Mouse (Mus musculus) urinary bladder, adult 18-20 months (tissue): Measurements from ENCODE around the gene Rassf3.

Experiments
- DNase-seq, 2 experiments: peaks; one replicate each; pipeline ENCODE4 v3.0.0; 2022; ENCODE audit warnings: low spot score in 2 of 2, mixed read lengths in 2 of 2

The Rassf3 gene

GRCm38 (mm10) chr10:121461404-121462161, 14.6 kb downstream of the Rassf3 start:
- DNase-seq = peak in 1 of 2 experiments; percentile 51

- DNase-seq = no peak
Observed at GRCm38 (mm10) chr10:121459124-121459853, 16.9 kb downstream of the Rassf3 start.

- no peak for DNase-seq
Observed at GRCm38 (mm10) chr10:121458408-121458807, 17.7 kb downstream of the Rassf3 start.

GRCm38 (mm10) chr10:121457381-121457780, 18.8 kb downstream of the Rassf3 start:
- DNase-seq = no peak

GRCm38 (mm10) chr10:121455517-121455916, 20.6 kb downstream of the Rassf3 start:
- no peak for DNase-seq

GRCm38 (mm10) chr10:121454708-121455475, 21.3 kb downstream of the Rassf3 start:
- no peak for DNase-seq

GRCm38 (mm10) chr10:121454033-121454432, 22.1 kb downstream of the Rassf3 start:
- no peak for DNase-seq

GRCm38 (mm10) chr10:121445808-121446207, 30.3 kb downstream of the Rassf3 start:
- no peak for DNase-seq

GRCm38 (mm10) chr10:121444198-121444597, 31.9 kb downstream of the Rassf3 start:
- DNase-seq = no peak

GRCm38 (mm10) chr10:121443791-121444190, 32.4 kb downstream of the Rassf3 start:
- DNase-seq = peak in 1 of 2 experiments; percentile 48

GRCm38 (mm10) chr10:121439310-121439731, 36.8 kb downstream of the Rassf3 start:
- DNase-seq = no peak

- DNase-seq = no peak
Observed at GRCm38 (mm10) chr10:121438109-121438508, 38.0 kb downstream of the Rassf3 start.

GRCm38 (mm10) chr10:121436693-121437092, 39.5 kb downstream of the Rassf3 start:
- no peak for DNase-seq

- no peak for DNase-seq
Observed at GRCm38 (mm10) chr10:121436258-121436645, 39.9 kb downstream of the Rassf3 start.

- peak in 1 of 2 experiments; percentile 48 for DNase-seq
Observed at GRCm38 (mm10) chr10:121435546-121436257, 40.4 kb downstream of the Rassf3 start.

- no peak for DNase-seq
Observed at GRCm38 (mm10) chr10:121434441-121435103, 41.6 kb downstream of the Rassf3 start.

- peak in 1 of 2 experiments; percentile 57 for DNase-seq
Observed at GRCm38 (mm10) chr10:121432635-121433280, 43.4 kb downstream of the Rassf3 start.

- peak in 1 of 2 experiments; percentile 27 for DNase-seq
Observed at GRCm38 (mm10) chr10:121432041-121432634, 44.0 kb downstream of the Rassf3 start.

GRCm38 (mm10) chr10:121430764-121431540, 45.2 kb downstream of the Rassf3 start:
- DNase-seq = no peak
